Mouse (Mus musculus): ENCODE measurements around the gene 1700030J22Rik.

DNA sequence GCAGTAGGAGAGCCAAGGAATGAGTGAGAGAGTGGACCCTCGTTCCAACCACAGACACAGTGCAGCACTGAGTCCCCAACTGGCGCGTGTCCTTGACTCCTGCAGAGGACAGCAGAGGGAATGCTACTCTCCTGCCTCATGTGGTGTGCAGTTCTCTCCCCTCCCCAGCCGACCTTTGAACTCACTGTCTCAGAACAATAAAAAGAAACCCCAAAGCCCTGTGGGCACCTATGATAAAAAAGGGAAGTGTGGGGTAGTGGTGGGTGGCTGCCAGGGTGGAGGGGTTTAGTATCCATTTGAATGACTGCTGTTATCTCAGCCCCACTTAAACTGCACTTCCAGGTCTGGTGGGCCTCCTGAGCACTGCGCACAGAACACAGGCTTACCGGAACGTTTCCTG lies 31.2 kb downstream of the 1700030J22Rik start:
- TF ChIP-seq POLR2A (IDR thresholded peaks at IDR 0.05; ENCODE audit: low read depth, low read length) (no peak), EP300 (IDR thresholded peaks at IDR 0.05; ENCODE audit: low read length) (no peak), MAZ (IDR thresholded peaks at IDR 0.05; ENCODE audit: low read depth, low read length) (no peak), MAX (IDR thresholded peaks at IDR 0.05; ENCODE audit: low read length) (no peak), CTCF (conservative IDR thresholded peaks at IDR 0.05 in 1 of 2, IDR thresholded peaks at IDR 0.05 in 1 of 2; ENCODE audit: low read depth in 2 of 2, low read length in 2 of 2) (no peak), E2F4 (IDR thresholded peaks at IDR 0.05; ENCODE audit: insufficient replicate concordance, low read depth, low read length) (no peak), RAD21 (IDR thresholded peaks at IDR 0.05; ENCODE audit: low read depth, low read length) (no peak), ELF1 (IDR thresholded peaks at IDR 0.05; ENCODE audit: low read depth, low read length) (no peak), MAFK (IDR thresholded peaks at IDR 0.05; ENCODE audit: insufficient replicate concordance, low read length) (no peak), ETS1 (conservative IDR thresholded peaks at IDR 0.05; ENCODE audit: low read depth, low read length) (no peak), KAT2A (IDR thresholded peaks at IDR 0.05; ENCODE audit: insufficient replicate concordance, low read length) (no peak), POLR2AphosphoS2 (IDR thresholded peaks at IDR 0.05; ENCODE audit: low read depth, low read length) (no peak), USF1 (IDR thresholded peaks at IDR 0.05; ENCODE audit: low read depth, low read length) (no peak), TCF12 (IDR thresholded peaks at IDR 0.05; ENCODE audit: low read depth, low read length) (no peak)
